Mouse (Mus musculus) C2C12 (cell line): ENCODE measurements around the gene Cib4. TPM values are rescaled to one million over a fixed set of nuclear protein-coding genes. Genes with fewer than 3 reads are reported as not detected.
A peak's percentile ranks its signal among the peaks of the same experiment; 100 is the strongest.

Experiments used
- H3K27me3 ChIP-seq: one replicate; pipeline ENCODE4 v1.6.1; 2011; ENCODE audit not compliant: control insufficient read depth, insufficient read depth, insufficient read length
- H3K36me3 ChIP-seq: one replicate; pipeline ENCODE4 v1.6.1; 2011; ENCODE audit not compliant: control insufficient read depth, insufficient read depth
- H3K4me3 ChIP-seq: one replicate; pipeline ENCODE4 v1.5.1; 2011; ENCODE audit warnings: mild to moderate bottlenecking, control low read depth; ENCODE audit not compliant: poor library complexity, insufficient read depth, severe bottlenecking
- H3K79me2 ChIP-seq: one replicate; pipeline ENCODE4 v1.6.1; 2011; ENCODE audit not compliant: control insufficient read depth, insufficient read depth
- H3K79me3 ChIP-seq: one replicate; pipeline ENCODE4 v1.6.1; 2011; ENCODE audit warnings: low read depth, control low read depth
- H3ac ChIP-seq: one replicate; pipeline ENCODE3; 2011; ENCODE audit warnings: low read depth; ENCODE audit not compliant: control insufficient read depth, insufficient read length
- CEBPB ChIP-seq: IDR thresholded peaks from one replicate; pipeline ENCODE4 v1.6.1; 2011; ENCODE audit warnings: low read depth, mild to moderate bottlenecking, control low read depth, moderate library complexity
- CTCF ChIP-seq: IDR thresholded peaks from one replicate; pipeline ENCODE4 v1.5.1; 2011; ENCODE audit not compliant: control insufficient read depth, insufficient read depth, insufficient read length
- FOSL1 ChIP-seq: IDR thresholded peaks from one replicate; pipeline ENCODE4 v1.8.0; 2011; ENCODE audit warnings: mild to moderate bottlenecking, low read length; ENCODE audit not compliant: poor library complexity, insufficient read depth, severe bottlenecking
- MAX ChIP-seq: IDR thresholded peaks from one replicate; pipeline ENCODE4 v1.6.1; 2011; ENCODE audit warnings: mild to moderate bottlenecking, control low read depth
- MYOD1 ChIP-seq: IDR thresholded peaks from one replicate; pipeline ENCODE4 v1.6.1; 2011; ENCODE audit warnings: low read depth; ENCODE audit not compliant: control insufficient read depth, insufficient read length
- MYOG ChIP-seq: IDR thresholded peaks from one replicate; pipeline ENCODE4 v1.6.1; 2011; ENCODE audit not compliant: control insufficient read depth, insufficient read length; ENCODE audit errors: extremely low read depth
- USF1 ChIP-seq: IDR thresholded peaks from one replicate; pipeline ENCODE4 v1.6.1; 2011; ENCODE audit warnings: low read depth, mild to moderate bottlenecking, control low read depth, moderate library complexity
- polyA plus RNA-seq: library from polyadenylated mRNA; unstranded; fragments of >200 nt; fragmentation: generic; extraction: Trizol; gene quantifications from one replicate; pipeline ENCODE4 v1.2.1, GENCODE M21; 2012; ENCODE audit warnings: missing spikeins

The Cib4 gene
- polyA plus RNA-seq, 1 experiment: not detected

GRCm38 (mm10) chr5:30520214-30520732 lies 25.4 kb downstream of the Cib4 start:
- TF ChIP-seq MYOG (no peak), MAX (no peak), CEBPB (no peak), MYOD1 (no peak), CTCF (no peak), USF1 (no peak), FOSL1 (no peak)
- H3K79me3 ChIP-seq: no peaks in the 10 kb centered on the region
- peaks cover 39% of the 10 kb centered on the region for H3K27me3 ChIP-seq
- no peak overlapping the region for H3ac ChIP-seq
- H3K79me2 ChIP-seq: no peaks in the 10 kb centered on the region
- H3K4me3 ChIP-seq: no peak overlapping the region
- H3K36me3 ChIP-seq: no peaks in the 10 kb centered on the region

GRCm38 (mm10) chr5:30519494-30519893 lies 26.1 kb downstream of the Cib4 start:
- TF ChIP-seq CEBPB: no peak
- TF ChIP-seq MYOD1: no peak
- no peak for TF ChIP-seq USF1
- H3K79me3 ChIP-seq: no peaks in the 10 kb centered on the region
- H3K4me3 ChIP-seq: no peak overlapping the region
- no peaks in the 10 kb centered on the region for H3K36me3 ChIP-seq
- H3ac ChIP-seq: no peak overlapping the region
- H3K79me2 ChIP-seq: no peaks in the 10 kb centered on the region
- peaks cover 39% of the 10 kb centered on the region for H3K27me3 ChIP-seq

GRCm38 (mm10) chr5:30518547-30518946 lies 27.1 kb downstream of the Cib4 start:
- Histone ChIP-seq H3K36me3 (no peaks in the 10 kb centered on the region), H3K79me2 (no peaks in the 10 kb centered on the region), H3K4me3 (no peak overlapping the region), H3ac (no peak overlapping the region), H3K27me3 (peaks cover 44% of the 10 kb centered on the region), H3K79me3 (no peaks in the 10 kb centered on the region)
- TF ChIP-seq MYOG: no peak
- no peak for TF ChIP-seq CEBPB
- no peak for TF ChIP-seq MYOD1
- no peak for TF ChIP-seq USF1
- TF ChIP-seq MAX: no peak
- TF ChIP-seq CTCF: no peak
- TF ChIP-seq FOSL1: no peak

GRCm38 (mm10) chr5:30518108-30518507 lies 27.5 kb downstream of the Cib4 start:
- Histone ChIP-seq H3K79me3 (no peaks in the 10 kb centered on the region), H3K27me3 (peaks cover 40% of the 10 kb centered on the region), H3ac (no peak overlapping the region), H3K4me3 (no peak overlapping the region), H3K36me3 (no peaks in the 10 kb centered on the region), H3K79me2 (no peaks in the 10 kb centered on the region)
- TF ChIP-seq MYOD1: no peak
- no peak for TF ChIP-seq MAX
- TF ChIP-seq USF1: no peak
- no peak for TF ChIP-seq MYOG
- no peak for TF ChIP-seq CTCF
- TF ChIP-seq FOSL1: no peak

- TF ChIP-seq CTCF: peak; percentile 65
- TF ChIP-seq FOSL1: no peak
- TF ChIP-seq MYOD1: no peak
- TF ChIP-seq MYOG: no peak
- no peaks in the 10 kb centered on the region for H3K36me3 ChIP-seq
- H3ac ChIP-seq: no peak overlapping the region
- no peaks in the 10 kb centered on the region for H3K79me3 ChIP-seq
- no peak overlapping the region for H3K4me3 ChIP-seq
- no peaks in the 10 kb centered on the region for H3K79me2 ChIP-seq
- peaks cover 36% of the 10 kb centered on the region for H3K27me3 ChIP-seq
Measured at GRCm38 (mm10) chr5:30516376-30516775, 29.3 kb downstream of the Cib4 start.

- Histone ChIP-seq H3K4me3 (no peak overlapping the region), H3K36me3 (no peaks in the 10 kb centered on the region), H3K27me3 (peaks cover 18% of the 10 kb centered on the region), H3ac (no peak overlapping the region), H3K79me3 (no peaks in the 10 kb centered on the region), H3K79me2 (no peaks in the 10 kb centered on the region)
- TF ChIP-seq FOSL1: no peak
- TF ChIP-seq CTCF: no peak
- TF ChIP-seq CEBPB: no peak
- no peak for TF ChIP-seq USF1
- no peak for TF ChIP-seq MYOG
- no peak for TF ChIP-seq MYOD1
- TF ChIP-seq MAX: no peak
Measured at GRCm38 (mm10) chr5:30513111-30513510, 32.5 kb downstream of the Cib4 start.

GRCm38 (mm10) chr5:30497299-30497698 lies 48.3 kb downstream of the Cib4 start:
- Histone ChIP-seq H3K36me3 (no peaks in the 10 kb centered on the region), H3K79me3 (no peaks in the 10 kb centered on the region), H3K27me3 (peaks cover 39% of the 10 kb centered on the region), H3ac (no peak overlapping the region), H3K4me3 (no peak overlapping the region), H3K79me2 (no peaks in the 10 kb centered on the region)
- TF ChIP-seq CTCF (no peak), CEBPB (no peak), FOSL1 (no peak), MYOG (no peak), MAX (no peak), MYOD1 (no peak), USF1 (no peak)
